Comparison of ENCODE assay signal across 8 mouse cellular contexts in genomic region chr10:56920711-56921672, GRCm38 (mm10).
A peak's percentile ranks its signal among the peaks of the same experiment; 100 is the strongest.
DNase-seq lines count a peak whose midpoint lies in the region; ATAC-seq and TF ChIP-seq lines count a peak whose summit lies in the region.

No protein-coding gene starts in this region.

- H3K27ac ChIP-seq in hindbrain, embryonic 14.5 days = no peak overlapping the region
- no peak overlapping the region for H3K27ac ChIP-seq in liver, adult 2 months (replicated peaks; ENCODE audit: insufficient read depth, low read depth, low read length)
- no peak overlapping the region for H3K27ac ChIP-seq in thymus, adult 2 months (ENCODE audit: control insufficient read depth, insufficient read depth, low read length)

- TF ChIP-seq CTCF in liver, adult 2 months (IDR thresholded peaks at IDR 0.05; ENCODE audit: low read depth, low read length) = no peak
- no peak for TF ChIP-seq CTCF in thymus, adult 2 months (IDR thresholded peaks at IDR 0.05; ENCODE audit: borderline replicate concordance, control insufficient read depth, extremely low read depth, insufficient read depth, low read length, poor library complexity)

- 0 out of 2 replicates have a peak overlapping the region, but pooled peaks have one; percentile 11 for H3K4me2 ChIP-seq in hindbrain, embryonic 14.5 days (replicated peaks)

- no peak for ATAC-seq in cerebellum, adult (ENCODE audit: insufficient number of reproducible peaks, low FRiP score, low TSS enrichment)
- 0 out of 2 replicates have a peak, but pooled peaks have one; percentile 11 for ATAC-seq in hindbrain, embryonic 14.5 days (ENCODE audit: low FRiP score)

- H3K9me3 ChIP-seq in hindbrain, embryonic 14.5 days (ENCODE audit: control insufficient read depth, low read length) = no peaks in the 10 kb centered on the region

- no peak overlapping the region for H3K9ac ChIP-seq in hindbrain, embryonic 14.5 days
- no peak overlapping the region for H3K9ac ChIP-seq in liver, adult 2 months (ENCODE audit: low read depth, low read length)

- no peaks in the 10 kb centered on the region for H3K79me2 ChIP-seq in liver, adult 2 months (ENCODE audit: control insufficient read depth, insufficient read depth, low read length)

- no peaks in the 10 kb centered on the region for H3K27me3 ChIP-seq in hindbrain, embryonic 14.5 days (ENCODE audit: control insufficient read depth, insufficient read depth, low read length)
- no peaks in the 10 kb centered on the region for H3K27me3 ChIP-seq in liver, adult 2 months (ENCODE audit: control insufficient read depth, insufficient read depth, low read length)
- no peaks in the 10 kb centered on the region for H3K27me3 ChIP-seq in thymus, adult 2 months (ENCODE audit: control insufficient read depth, insufficient read depth, low read length)

- no peak for TF ChIP-seq POLR2A in liver, adult 2 months (IDR thresholded peaks at IDR 0.05; ENCODE audit: extremely low read depth, insufficient read depth, low read length)
- TF ChIP-seq POLR2A in thymus, adult 2 months (IDR thresholded peaks at IDR 0.05; ENCODE audit: control insufficient read depth, extremely low read depth, insufficient read depth, low read length, poor library complexity) = no peak

- WGBS in hindbrain, embryonic 14.5 days = 55% methylated on average over 20 of the region's 20 CpGs
- 69% methylated on average over 20 of the region's 20 CpGs for WGBS in liver, adult 2 months
- 85% methylated on average over 20 of the region's 20 CpGs for WGBS in thymus, adult 2 months

- peak; percentile 7 for DNase-seq in cerebellum, adult 11-12 months
- peak; percentile 76 for DNase-seq in adrenal gland, postnatal 10 days
- peak; percentile 45 to 51 for DNase-seq in gastrocnemius, adult 8-10 months (ENCODE audit: low spot score in 2 of 2)
- DNase-seq in hindbrain, embryonic 14.5 days (ENCODE audit: low spot score) = no peak
- DNase-seq in liver, adult 2 months (ENCODE audit: extremely low read depth, low read depth, low spot score) = peak; percentile 18
- DNase-seq in skeletal muscle tissue, adult 2 months (ENCODE audit: low read depth, low spot score) = peak; percentile 83
- no peak for DNase-seq in thymus, adult 2 months

- no peak overlapping the region for H3K4me3 ChIP-seq in hindbrain, embryonic 14.5 days (replicated peaks; ENCODE audit: low read length)
- H3K4me3 ChIP-seq in liver, adult 2 months (ENCODE audit: insufficient read depth, low read depth, low read length) = no peak overlapping the region
- H3K4me3 ChIP-seq in thymus, adult 2 months (ENCODE audit: control insufficient read depth, insufficient read depth, low read length) = no peak overlapping the region

- H3K4me1 ChIP-seq in hindbrain, embryonic 14.5 days (replicated peaks; ENCODE audit: control insufficient read depth, insufficient read depth, low read length) = no peaks in the 10 kb centered on the region; the same call in 1 of the 2 replicates
- H3K4me1 ChIP-seq in liver, adult 2 months (ENCODE audit: control insufficient read depth, insufficient read depth, low read length) = no peaks in the 10 kb centered on the region
- H3K4me1 ChIP-seq in thymus, adult 2 months (replicated peaks; ENCODE audit: control insufficient read depth, insufficient read depth, low read length) = no peaks in the 10 kb centered on the region

- no peaks in the 10 kb centered on the region for H3K36me3 ChIP-seq in hindbrain, embryonic 14.5 days (replicated peaks; ENCODE audit: control insufficient read depth, insufficient read depth)
- no peaks in the 10 kb centered on the region for H3K36me3 ChIP-seq in liver, adult 2 months (ENCODE audit: control insufficient read depth, insufficient read depth, low read length)
- H3K36me3 ChIP-seq in thymus, adult 2 months (ENCODE audit: control insufficient read depth, insufficient read depth, low read length) = no peaks in the 10 kb centered on the region

Comparison
In these comparisons a context has a peak if more than half of its experiments do, and no peak if none do; other contexts are left out.
1. DNase-seq: peak in cerebellum, adult 11-12 months (single experiment), adrenal gland, postnatal 10 days (single experiment), gastrocnemius, adult 8-10 months (2 of 2), liver, adult 2 months (single experiment) and skeletal muscle tissue, adult 2 months (single experiment); none in hindbrain, embryonic 14.5 days (single experiment) and thymus, adult 2 months (single experiment).